ENCODE assay signal across 8 mouse cellular contexts in genomic region chr16:32077648-32078407, GRCm38 (mm10). TPM values are rescaled to one million over a fixed set of nuclear protein-coding genes. Genes with fewer than 3 reads are reported as not detected.
DNase-seq lines count a peak whose midpoint lies in the region; ATAC-seq and TF ChIP-seq lines count a peak whose summit lies in the region.

No protein-coding gene starts in this region.

- peaks cover 13% of the 10 kb centered on the region for H3K4me1 ChIP-seq in kidney, postnatal 0 days (replicated peaks; ENCODE audit: insufficient read depth, low read length)
- peaks cover 0 to 6% of the 10 kb centered on the region in 2 experiments; a peak in 2 of 4 replicates for H3K4me1 ChIP-seq in ES-E14 (ENCODE audit: control insufficient read depth in 2 of 2, insufficient read depth in 2 of 2, low read length in 2 of 2, poor library complexity in 1 of 2)
- peaks cover 24% of the 10 kb centered on the region for H3K4me1 ChIP-seq in forebrain, embryonic 13.5 days
- peaks cover 12% of the 10 kb centered on the region; the same call in 1 of the 2 replicates for H3K4me1 ChIP-seq in liver, embryonic 11.5 days (replicated peaks; ENCODE audit: control insufficient read depth, insufficient read depth, low read length)

- no peaks in the 10 kb centered on the region for H3K36me3 ChIP-seq in kidney, postnatal 0 days (ENCODE audit: insufficient read depth, low read length)
- no peaks in the 10 kb centered on the region for H3K36me3 ChIP-seq in ES-E14 (ENCODE audit: control insufficient read depth, insufficient read depth, low read length, poor library complexity, severe bottlenecking)
- H3K36me3 ChIP-seq in forebrain, embryonic 13.5 days (ENCODE audit: poor library complexity, severe bottlenecking), result peaks cover 5% of the 10 kb centered on the region; the same call in 1 of the 2 replicates
- H3K36me3 ChIP-seq in liver, embryonic 11.5 days (ENCODE audit: control insufficient read depth, insufficient read depth, low read length), result no peaks in the 10 kb centered on the region

- DNase-seq in kidney, postnatal 0 days (ENCODE audit: low spot score), result no peak
- no peak for DNase-seq in kidney, adult 11 months
- DNase-seq in ES-E14 (ENCODE audit: low read depth, low spot score), result no peak
- no peak for DNase-seq in liver, embryonic 11.5 days (ENCODE audit: low spot score)
- no peak for DNase-seq in layer of hippocampus, adult 9-10 months (ENCODE audit: low spot score)
- no peak for DNase-seq in testis, postnatal 10 days (ENCODE audit: low spot score)

- peak overlapping the region; percentile 97 for H3K27ac ChIP-seq in kidney, postnatal 0 days
- H3K27ac ChIP-seq in ES-E14 (ENCODE audit: insufficient read depth, low read depth, low read length, poor library complexity, severe bottlenecking), result no peak overlapping the region
- no peak overlapping the region for H3K27ac ChIP-seq in forebrain, embryonic 13.5 days
- peak overlapping the region; percentile 92 for H3K27ac ChIP-seq in liver, embryonic 11.5 days (ENCODE audit: low read depth, low read length)

- TF ChIP-seq CTCF in kidney, postnatal 0 days (IDR thresholded peaks at IDR 0.05; ENCODE audit: low read depth), result no peak

- WGBS in kidney, postnatal 0 days, result 4% methylated on average over 13 of the region's 13 CpGs
- WGBS in forebrain, embryonic 13.5 days, result 11% methylated on average over 13 of the region's 13 CpGs
- WGBS in liver, embryonic 11.5 days, result 9% methylated on average over 13 of the region's 13 CpGs

- peak overlapping the region; percentile 96 for H3K4me3 ChIP-seq in kidney, postnatal 0 days (replicated peaks; ENCODE audit: low read depth, low read length)
- peak overlapping the region; percentile 89 to 95 for H3K4me3 ChIP-seq in ES-E14 (ENCODE audit: insufficient read depth in 1 of 2, low read depth in 1 of 2, low read length in 2 of 2, poor library complexity in 1 of 2, severe bottlenecking in 1 of 2)
- H3K4me3 ChIP-seq in forebrain, embryonic 13.5 days, result peak overlapping the region; percentile 99
- H3K4me3 ChIP-seq in liver, embryonic 11.5 days (ENCODE audit: low read depth, low read length), result peak overlapping the region; percentile 83

- peak overlapping the region; percentile 98 for H3K9ac ChIP-seq in kidney, postnatal 0 days (ENCODE audit: low read depth, low read length)
- H3K9ac ChIP-seq in ES-E14 (ENCODE audit: insufficient read depth, low read depth, low read length, poor library complexity, severe bottlenecking), result peak overlapping the region; percentile 97; the same call in 1 of the 2 replicates
- peak overlapping the region; percentile 96 for H3K9ac ChIP-seq in forebrain, embryonic 13.5 days
- peak overlapping the region; percentile 90 for H3K9ac ChIP-seq in liver, embryonic 11.5 days (ENCODE audit: low read depth, low read length)

- peak overlapping the region; percentile 51 for H3K4me2 ChIP-seq in kidney, postnatal 0 days (ENCODE audit: low read length)
- H3K4me2 ChIP-seq in forebrain, embryonic 13.5 days, result peak overlapping the region; percentile 79
- H3K4me2 ChIP-seq in liver, embryonic 11.5 days, result peak overlapping the region; percentile 77

- ATAC-seq in kidney, postnatal 0 days (replicated peaks; ENCODE audit: low FRiP score, low read depth), result no peak
- no peak for ATAC-seq in forebrain, embryonic 13.5 days
- no peak for ATAC-seq in liver, embryonic 11.5 days (replicated peaks; ENCODE audit: low FRiP score)
- no peak for ATAC-seq in erythroid progenitor cell, adult 5-6 weeks (replicated peaks; ENCODE audit: low FRiP score, poor library complexity, severe bottlenecking)

- in situ Hi-C loops in ES-E14 (cut with MboI; ENCODE audit: low sequenced_read_pairs in 2 of 2, unreplicated experiment in 2 of 2), result no loop called here

- no peaks in the 10 kb centered on the region for H3K9me3 ChIP-seq in kidney, postnatal 0 days (replicated peaks; ENCODE audit: low read length)
- H3K9me3 ChIP-seq in ES-E14 (ENCODE audit: control insufficient read depth, insufficient read depth, low read depth, low read length), result no peaks in the 10 kb centered on the region
- no peaks in the 10 kb centered on the region for H3K9me3 ChIP-seq in forebrain, embryonic 13.5 days (replicated peaks)
- no peaks in the 10 kb centered on the region for H3K9me3 ChIP-seq in liver, embryonic 11.5 days (ENCODE audit: control insufficient read depth, low read length)

- H3K27me3 ChIP-seq in kidney, postnatal 0 days (ENCODE audit: insufficient read depth, low read length), result no peaks in the 10 kb centered on the region
- no peaks in the 10 kb centered on the region for H3K27me3 ChIP-seq in forebrain, embryonic 13.5 days
- no peaks in the 10 kb centered on the region for H3K27me3 ChIP-seq in liver, embryonic 11.5 days (replicated peaks; ENCODE audit: control insufficient read depth, insufficient read depth, low read length)

TF ChIP-seq in ES-E14, 5 proteins besides CTCF, POLR2A, EP300 and RAD21:
- TF ChIP-seq ZNF384 (IDR thresholded peaks at IDR 0.05; ENCODE audit: low read depth, low read length) (no peak), MAFK (IDR thresholded peaks at IDR 0.05; ENCODE audit: insufficient read depth, low read depth, low read length) (no peak)

RNA-seq across cellular contexts. Expression of gene Pak2, which starts 1.3 kb away (rescaled TPM):
- 31.2 and 33.6 TPM in 2 replicates for polyA plus RNA-seq in kidney, postnatal 0 days (2015; fragmentation: Nextera tagmentation; extraction: Ambion mirVana)
- 17.9 and 26.9 TPM in 2 replicates for total RNA-seq in ES-E14 (2012; rRNA removed)
- 42.5 and 45.4 TPM in 2 replicates for polyA plus RNA-seq in forebrain, embryonic 13.5 days (2015; fragmentation: Nextera tagmentation; extraction: Ambion mirVana)
- 30.0 and 32.9 TPM in 2 replicates for polyA plus RNA-seq in liver, embryonic 11.5 days (2014; fragmentation: Nextera tagmentation; extraction: Ambion mirVana)
- total RNA-seq in erythroid progenitor cell, adult 5-6 weeks (2015; ENCODE audit: low replicate concordance), result 21.3 and 23.5 TPM in 2 replicates
- 11.6 and 17.9 TPM in 2 replicates for total RNA-seq in erythroid progenitor cell, adult 5-6 weeks (2017; ENCODE audit: low replicate concordance)

RNA-seq across cellular contexts. Expression of gene Pigx, which starts 21.7 kb away (rescaled TPM):
- polyA plus RNA-seq in kidney, postnatal 0 days (2015; fragmentation: Nextera tagmentation; extraction: Ambion mirVana), result 129 and 140 TPM in 2 replicates
- total RNA-seq in ES-E14 (2012; rRNA removed), result 59.5 and 86.2 TPM in 2 replicates
- 148 and 158 TPM in 2 replicates for polyA plus RNA-seq in forebrain, embryonic 13.5 days (2015; fragmentation: Nextera tagmentation; extraction: Ambion mirVana)
- 57.1 and 63.0 TPM in 2 replicates for polyA plus RNA-seq in liver, embryonic 11.5 days (2014; fragmentation: Nextera tagmentation; extraction: Ambion mirVana)
- total RNA-seq in erythroid progenitor cell, adult 5-6 weeks (2015; ENCODE audit: low replicate concordance), result 24.7 and 29.2 TPM in 2 replicates
- 4.7 and 6.2 TPM in 2 replicates for total RNA-seq in erythroid progenitor cell, adult 5-6 weeks (2017; ENCODE audit: low replicate concordance)

RNA-seq across cellular contexts. Expression of gene Cep19, which starts 21.8 kb away (rescaled TPM):
- polyA plus RNA-seq in kidney, postnatal 0 days (2015; fragmentation: Nextera tagmentation; extraction: Ambion mirVana), result 45.2 and 45.6 TPM in 2 replicates
- total RNA-seq in ES-E14 (2012; rRNA removed), result 8.9 and 11.9 TPM in 2 replicates
- 39.5 and 44.3 TPM in 2 replicates for polyA plus RNA-seq in forebrain, embryonic 13.5 days (2015; fragmentation: Nextera tagmentation; extraction: Ambion mirVana)
- 14.3 and 14.7 TPM in 2 replicates for polyA plus RNA-seq in liver, embryonic 11.5 days (2014; fragmentation: Nextera tagmentation; extraction: Ambion mirVana)
- 8.8 and 10.5 TPM in 2 replicates for total RNA-seq in erythroid progenitor cell, adult 5-6 weeks (2015; ENCODE audit: low replicate concordance)
- 2.8 and 7.4 TPM in 2 replicates for total RNA-seq in erythroid progenitor cell, adult 5-6 weeks (2017; ENCODE audit: low replicate concordance)

Comparison
In these comparisons a context has a peak if more than half of its experiments do, and no peak if none do; other contexts are left out.
1. H3K27ac ChIP-seq: peak in kidney, postnatal 0 days (single experiment) and liver, embryonic 11.5 days (single experiment); none in ES-E14 (single experiment) and forebrain, embryonic 13.5 days (single experiment).
2. Peak in every context shown above with its lines, with median percentiles within 50 percentile points of each other: H3K4me2 ChIP-seq, H3K4me3 ChIP-seq and H3K9ac ChIP-seq.